In genomic region chr10:117536769-117537599, GRCm38 (mm10) we compare ENCODE assay signal across 12 mouse cellular contexts.
"Had no signal": no experiment of that assay in that cellular context is flagged by ENCODE, and none has a peak within 500 bp of the region (broad histone marks: within the 10 kb centered on the region; RNA-seq: fewer than 3 reads in every experiment).

No protein-coding gene starts in this region.

- DNase-seq: left cerebral cortex, postnatal 4 days; liver; liver, embryonic 13.5 days; liver, postnatal 0 days; lung, adult 18-20 months; lung, adult 2 months; lung, embryonic 14.5 days; lung, postnatal 10 days; lung, postnatal 14 days; lung, postnatal 36 days; lung, postnatal 4 days; midbrain, embryonic 14.5 days had no signal
